Mouse (Mus musculus) sigmoid colon, adult 10 weeks (tissue): Measurements from ENCODE around the gene Ggt5. TPM values are rescaled to one million over a fixed set of nuclear protein-coding genes. Genes with fewer than 3 reads are reported as not detected.

ENCODE experiments used
- polyA plus RNA-seq: library from polyadenylated mRNA; stranded (reverse); fragments of 350-450 nt; fragmentation: Illumina TruSeq; extraction: RNeasy Lipid Tissue Mini Kit (QIAGEN cat#74804); gene quantifications from one replicate; pipeline ENCODE4 v1.2.3, GENCODE M21; 2014; ENCODE audit warnings: low read depth, low replicate concordance

Ggt5 gene
- 0.57 TPM for polyA plus RNA-seq

GRCm38 (mm10) chr10:75589129-75589528 is at the start of gene Ggt5:
TSS of gene Ggt5 (plus strand) at chr10:75589340.

GRCm38 (mm10) chr10:75559676-75560548 is 29.2 kb upstream of the Ggt5 start, which contains the start of gene Lrrc75b:
TSS of gene Lrrc75b (minus strand) at chr10:75560330.

GRCm38 (mm10) chr10:75561071-75561654 is 28.0 kb upstream of the Ggt5 start, which contains the start of gene Ggt1:
TSS of gene Ggt1 (plus strand) at chr10:75561604.

GRCm38 (mm10) chr10:75643741-75644343 is 54.7 kb downstream of the Ggt5 start, which contains the start of gene Susd2:
TSS of gene Susd2 (minus strand) at chr10:75644008.

Other genes with a start within 250 kb of the Ggt5 start
- gene Upb1, start 188.2 kb upstream of the Ggt5 start, polyA plus RNA-seq = 4.2 TPM
- gene Snrpd3, start 71.8 kb upstream of the Ggt5 start, polyA plus RNA-seq = 12.8 TPM
- 18.4 TPM for gene Gucd1, start 71.4 kb upstream of the Ggt5 start, polyA plus RNA-seq
- gene Lrrc75b, start 29.0 kb upstream of the Ggt5 start, polyA plus RNA-seq = 1.4 TPM
- not detected for gene Ggt1, start 27.7 kb upstream of the Ggt5 start, polyA plus RNA-seq
- gene Susd2, start 54.7 kb downstream of the Ggt5 start, polyA plus RNA-seq = 1.7 TPM
- gene Cabin1, start 175.0 kb downstream of the Ggt5 start, polyA plus RNA-seq = 4.6 TPM
- gene Ddt, start 184.1 kb downstream of the Ggt5 start, polyA plus RNA-seq = 1.3 TPM
- gene Gm20441, start 191.6 kb downstream of the Ggt5 start, polyA plus RNA-seq = not detected
- 56.7 TPM for gene Gstt3, start 192.1 kb downstream of the Ggt5 start, polyA plus RNA-seq
- 4.0 TPM for gene Gstt1, start 209.2 kb downstream of the Ggt5 start, polyA plus RNA-seq
- not detected for gene Gstt4, start 233.2 kb downstream of the Ggt5 start, polyA plus RNA-seq
- gene Gstt2, start 248.1 kb downstream of the Ggt5 start, polyA plus RNA-seq = 13.0 TPM